Mouse (Mus musculus): ENCODE results near the gene Clps.

DNA sequence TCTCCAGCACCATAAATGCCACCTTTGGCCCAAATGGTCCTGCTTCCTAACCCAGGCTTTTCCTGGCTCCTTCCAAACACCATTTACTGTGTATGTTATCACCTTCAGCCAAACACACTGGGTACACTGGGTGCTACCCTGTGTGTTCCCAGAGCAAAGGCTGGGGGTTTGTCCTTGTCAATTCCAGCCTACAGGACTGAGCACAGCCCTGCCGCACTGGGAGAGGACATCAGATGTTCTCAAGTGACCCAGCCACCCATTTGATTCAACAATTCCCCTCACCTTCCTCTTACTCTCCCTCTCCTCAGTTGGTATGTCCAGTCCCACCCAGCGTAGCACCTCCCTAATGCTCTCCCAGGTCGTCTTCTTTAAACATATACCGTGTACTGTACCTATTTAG, 40.0 kb downstream of the Clps start:
- TF ChIP-seq POLR2A (IDR thresholded peaks at IDR 0.05; ENCODE audit: control insufficient read depth, low read depth, low read length) (no peak), CTCF (IDR thresholded peaks at IDR 0.05; ENCODE audit: control insufficient read depth, insufficient read depth, insufficient replicate concordance, low read depth, low read length) (no peak)

All from testis, adult 2 months (tissue).